Mouse (Mus musculus) macrophage (primary cell): ENCODE results near the gene Snca. TPM values are rescaled to one million over a fixed set of nuclear protein-coding genes. Genes with fewer than 3 reads are reported as not detected.

ENCODE experiments used
- H3K27ac ChIP-seq: fragments of 350-480 bp; formaldehyde crosslinking; 2 replicates; pipeline ENCODE4 v1.9.0; 2021
- H3K36me3 ChIP-seq: fragments of 350-480 bp; formaldehyde crosslinking; 2 replicates; pipeline ENCODE4 v1.9.0; 2021; ENCODE audit errors: inconsistent target
- H3K4me3 ChIP-seq: fragments of 350-480 bp; formaldehyde crosslinking; 2 replicates; pipeline ENCODE4 v1.9.0; 2021; ENCODE audit errors: inconsistent target
- H3K79me2 ChIP-seq: fragments of 350-480 bp; formaldehyde crosslinking; 2 replicates; pipeline ENCODE4 v1.9.0; 2021; ENCODE audit errors: inconsistent target
- WGBS: methylation state at CpG from one replicate; pipeline ENCODE4 v1.1.7; 2026; ENCODE audit warnings: inconsistent platforms; ENCODE audit not compliant: missing documents; 5-methylcytosine and 5-hydroxymethylcytosine counted together
- polyA plus RNA-seq: library from polyadenylated mRNA; stranded (reverse); fragments of 250-400 nt; gene quantifications from 3 replicates; pipeline ENCODE4 v1.2.4, GENCODE M21; 2018; ENCODE audit warnings: inconsistent platforms
- total RNA-seq, 78 experiments: library from RNA; depleted of rRNA; stranded (reverse); fragments of 250-400 nt; gene quantifications; 1 replicate in 9 of 78; 2 replicates in 24 of 78; 3 replicates in 43 of 78; 4 replicates in 2 of 78; pipeline ENCODE4 v1.2.4; 2018; ENCODE audit warnings: inconsistent platforms in 56 of 78

Gene Snca
- not detected for total RNA-seq (2018; cell fraction: chromatin; rRNA removed)
- under 1 TPM in 3 of 26 experiments, not detected in 23; 0.09 to 0.17 (median 0.13) TPM for total RNA-seq (2018; cell fraction: cytosol; rRNA removed)
- total RNA-seq (2018; cell fraction: nucleus; rRNA removed) = under 1 TPM in 1 of 26 experiments, not detected in 25; 0.36 TPM
- polyA plus RNA-seq = 0.21 to 0.63 TPM in 2 of 3 replicates, not detected in the other

GRCm38 (mm10) chr6:60829282-60829891 is at the start of gene Snca:
TSS of gene Snca (minus strand) at chr6:60829855.
- Histone ChIP-seq H3K79me2 (no peaks in the 10 kb centered on the region), H3K27ac (no peak within 1 kb of the TSS), H3K4me3 (no peak within 1 kb of the TSS), H3K36me3 (no peaks in the 10 kb centered on the region)
- WGBS = 7% methylated on average over 14 of the region's 14 CpGs

- H3K79me2 ChIP-seq = no peaks in the 10 kb centered on the region
- WGBS = 95% methylated on average over 1 of the region's 1 CpGs
- H3K4me3 ChIP-seq = no peak overlapping the region
- no peaks in the 10 kb centered on the region for H3K36me3 ChIP-seq
- no peak overlapping the region for H3K27ac ChIP-seq
These were observed 40.5 kb upstream of the Snca start for GRCm38 (mm10) chr6:60870126-60870525.

GRCm38 (mm10) chr6:60856599-60856998 is 26.9 kb upstream of the Snca start:
- Histone ChIP-seq H3K27ac (no peak overlapping the region), H3K79me2 (no peaks in the 10 kb centered on the region), H3K36me3 (no peaks in the 10 kb centered on the region), H3K4me3 (no peak overlapping the region)
- 72% methylated on average over 2 of the region's 2 CpGs for WGBS

- WGBS = 54% methylated on average over 2 of the region's 2 CpGs
- Histone ChIP-seq H3K4me3 (no peak overlapping the region), H3K27ac (no peak overlapping the region), H3K79me2 (no peaks in the 10 kb centered on the region), H3K36me3 (no peaks in the 10 kb centered on the region)
These were observed 22.0 kb upstream of the Snca start for GRCm38 (mm10) chr6:60851690-60852089.

GRCm38 (mm10) chr6:60828429-60829264 is 1.0 kb downstream of the Snca start:
- 2% methylated on average over 35 of the region's 35 CpGs for WGBS
- no peaks in the 10 kb centered on the region for H3K79me2 ChIP-seq
- H3K36me3 ChIP-seq = no peaks in the 10 kb centered on the region
- no peak overlapping the region for H3K4me3 ChIP-seq
- H3K27ac ChIP-seq = no peak overlapping the region

- Histone ChIP-seq H3K36me3 (no peaks in the 10 kb centered on the region), H3K79me2 (no peaks in the 10 kb centered on the region), H3K4me3 (no peak overlapping the region), H3K27ac (no peak overlapping the region)
- WGBS = 91% methylated on average over 1 of the region's 1 CpGs
These were observed 1.6 kb downstream of the Snca start for GRCm38 (mm10) chr6:60828047-60828428.

GRCm38 (mm10) chr6:60827290-60827689 is 2.4 kb downstream of the Snca start:
- H3K36me3 ChIP-seq = no peaks in the 10 kb centered on the region
- H3K27ac ChIP-seq = no peak overlapping the region
- H3K79me2 ChIP-seq = no peaks in the 10 kb centered on the region
- H3K4me3 ChIP-seq = no peak overlapping the region
- no CpG with 5 or more reads among the region's 1 CpGs for WGBS

GRCm38 (mm10) chr6:60819272-60819671 is 10.4 kb downstream of the Snca start:
- Histone ChIP-seq H3K4me3 (no peak overlapping the region), H3K27ac (no peak overlapping the region), H3K36me3 (no peaks in the 10 kb centered on the region), H3K79me2 (no peaks in the 10 kb centered on the region)
- WGBS = 83% methylated on average over 1 of the region's 1 CpGs

GRCm38 (mm10) chr6:60813516-60813915 is 16.1 kb downstream of the Snca start:
- WGBS = 80% methylated on average over 2 of the region's 3 CpGs
- Histone ChIP-seq H3K36me3 (no peaks in the 10 kb centered on the region), H3K27ac (no peak overlapping the region), H3K4me3 (no peak overlapping the region), H3K79me2 (no peaks in the 10 kb centered on the region)

DNA sequence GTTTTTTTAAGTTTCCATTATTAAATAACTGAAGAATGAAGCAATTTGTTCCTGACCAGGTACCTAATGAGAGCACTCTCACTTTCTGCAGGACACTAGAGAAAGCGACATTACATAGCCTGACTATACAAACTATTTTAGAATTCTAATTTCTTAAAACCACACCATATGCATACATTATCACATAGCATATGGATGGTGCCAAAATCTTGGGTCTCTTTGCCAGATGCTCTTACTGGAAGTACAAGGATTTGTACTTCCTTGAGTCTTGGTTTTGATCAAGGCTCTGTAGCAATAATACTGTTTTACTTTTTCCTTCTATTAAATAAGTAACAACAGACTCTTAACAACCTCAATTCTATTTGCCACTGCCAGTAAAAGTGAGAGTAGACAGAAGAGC is 31.4 kb downstream of the Snca start:
- WGBS = 70% methylated on average over 1 of the region's 1 CpGs
- Histone ChIP-seq H3K4me3 (no peak overlapping the region), H3K36me3 (no peaks in the 10 kb centered on the region), H3K79me2 (no peaks in the 10 kb centered on the region), H3K27ac (no peak overlapping the region)

GRCm38 (mm10) chr6:60793659-60794365 is 35.8 kb downstream of the Snca start:
- 100% methylated on average over 3 of the region's 3 CpGs for WGBS
- Histone ChIP-seq H3K4me3 (no peak overlapping the region), H3K79me2 (no peaks in the 10 kb centered on the region), H3K27ac (no peak overlapping the region), H3K36me3 (no peaks in the 10 kb centered on the region)

DNA sequence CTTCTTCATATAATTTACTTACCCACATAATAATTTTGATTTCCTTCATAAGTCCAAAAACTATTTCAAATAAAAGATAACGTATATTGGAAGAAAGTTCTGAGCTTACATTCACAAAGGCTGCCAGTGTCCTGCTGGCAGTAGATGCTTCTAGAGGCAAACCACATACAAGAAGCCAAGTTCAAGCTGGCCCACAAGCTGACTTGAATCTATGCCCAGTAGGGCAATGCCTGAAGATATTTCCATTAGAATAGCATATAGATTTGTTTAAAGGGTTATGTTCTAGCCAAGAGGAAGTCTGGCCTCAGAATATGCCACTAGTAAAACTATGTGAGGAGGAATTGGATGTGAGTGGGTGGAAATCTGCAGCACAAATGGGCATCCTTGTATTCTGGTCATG is 42.7 kb downstream of the Snca start:
- Histone ChIP-seq H3K27ac (no peak overlapping the region), H3K79me2 (no peaks in the 10 kb centered on the region), H3K36me3 (no peaks in the 10 kb centered on the region), H3K4me3 (no peak overlapping the region)
- 82% methylated on average over 1 of the region's 1 CpGs for WGBS

DNA sequence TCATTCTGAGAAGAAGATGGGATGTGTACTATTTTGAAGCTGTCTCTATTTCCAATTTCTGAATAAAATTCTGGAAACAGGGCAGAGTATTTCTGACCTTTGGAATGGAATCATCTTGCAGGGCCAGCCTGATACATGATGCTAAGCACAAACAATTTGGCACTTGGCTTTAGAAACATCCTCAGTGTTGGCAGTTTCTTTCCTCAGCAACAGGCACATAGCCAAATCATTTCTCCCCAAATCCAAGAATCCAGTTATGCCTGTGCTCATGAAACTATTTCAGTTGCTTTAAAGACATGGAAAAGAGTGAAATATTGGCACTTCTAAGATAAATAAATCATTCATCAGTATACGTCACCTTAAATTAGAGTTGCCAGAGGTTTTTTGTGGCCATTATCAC is 57.8 kb downstream of the Snca start:
- no peaks in the 10 kb centered on the region for H3K36me3 ChIP-seq

GRCm38 (mm10) chr6:60765696-60766095 is 64.0 kb downstream of the Snca start:
- H3K36me3 ChIP-seq = no peaks in the 10 kb centered on the region
- no peak overlapping the region for H3K27ac ChIP-seq
- WGBS = 65% methylated on average over 2 of the region's 3 CpGs
- H3K4me3 ChIP-seq = no peak overlapping the region
- H3K79me2 ChIP-seq = no peaks in the 10 kb centered on the region

More for the DNA sequence above, 57.8 kb downstream of the Snca start:
- WGBS = 100% methylated on average over 1 of the region's 1 CpGs
- no peak overlapping the region for H3K27ac ChIP-seq
- H3K4me3 ChIP-seq = no peak overlapping the region
- no peaks in the 10 kb centered on the region for H3K79me2 ChIP-seq

- 95% methylated on average over 4 of the region's 4 CpGs for WGBS
- no peaks in the 10 kb centered on the region for H3K79me2 ChIP-seq
- H3K27ac ChIP-seq = no peak overlapping the region
- H3K4me3 ChIP-seq = no peak overlapping the region
- H3K36me3 ChIP-seq = no peaks in the 10 kb centered on the region
These were observed 66.8 kb downstream of the Snca start for GRCm38 (mm10) chr6:60762864-60763263.
